Mouse (Mus musculus): Measurements from ENCODE around the gene Ccnc. TPM values are rescaled to one million over a fixed set of nuclear protein-coding genes. Genes with fewer than 3 reads are reported as not detected.
A peak's percentile ranks its signal among the peaks of the same experiment; 100 is the strongest.

The Ccnc gene
- polyA plus RNA-seq (2014; fragmentation: Nextera tagmentation; extraction: Ambion mirVana), result 36.9 and 40.6 TPM in 2 replicates

DNA sequence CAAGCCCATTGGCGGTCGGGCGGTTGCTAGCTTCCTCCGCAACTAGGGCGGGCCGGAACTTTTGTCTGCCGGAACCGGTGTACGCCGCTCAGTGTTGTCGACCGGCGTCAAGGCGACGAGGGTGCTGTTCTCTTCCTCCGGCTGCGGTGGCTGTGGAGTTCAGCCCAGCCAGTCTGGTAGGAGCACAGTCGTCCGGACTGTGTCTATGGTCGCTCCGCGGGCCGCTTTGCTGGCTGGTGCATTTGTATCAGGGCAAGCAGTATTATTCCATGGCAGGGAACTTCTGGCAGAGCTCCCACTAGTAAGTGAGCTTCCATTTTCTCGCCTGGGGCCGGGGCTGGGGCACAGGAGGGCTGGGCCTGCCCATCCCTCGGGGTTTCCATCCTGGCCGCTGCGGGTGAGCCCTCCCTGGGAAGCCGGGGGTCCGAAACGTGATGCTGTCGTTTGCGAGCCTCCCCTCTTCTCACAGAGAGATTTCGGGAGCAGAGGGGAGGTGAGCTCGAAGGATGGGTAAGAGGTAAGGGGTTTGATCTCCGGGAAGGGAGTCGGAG is at the start of gene Ccnc:
Ccnc (plus strand) TSS at position 87 of the 551 bp plus-strand sequence.
- H3K9me3 ChIP-seq (ENCODE audit: control insufficient read depth, low read length), result no peaks in the 10 kb centered on the region
- DNase-seq (ENCODE audit: low spot score) (peak; percentile 93), ATAC-seq (replicated peaks; ENCODE audit: low FRiP score, low TSS enrichment, low read depth) (peak; percentile 98)
- no peaks in the 10 kb centered on the region for H3K27me3 ChIP-seq (replicated peaks; ENCODE audit: control insufficient read depth, insufficient read depth, low read length)
- peak within 1 kb of the TSS; percentile 81 for H3K9ac ChIP-seq (ENCODE audit: low read length)
- H3K4me2 ChIP-seq (ENCODE audit: low read length), result peak within 1 kb of the TSS; percentile 82
- peak within 1 kb of the TSS; percentile 87 for H3K4me3 ChIP-seq (ENCODE audit: low read depth, low read length)
- peaks cover 1% of the 10 kb centered on the region for H3K36me3 ChIP-seq (ENCODE audit: control insufficient read depth, insufficient read depth, low read length)
- peaks cover 6% of the 10 kb centered on the region for H3K4me1 ChIP-seq (replicated peaks; ENCODE audit: control insufficient read depth, insufficient read depth, low read length)
- under 1% methylated on average over 37 of the region's 37 CpGs for WGBS
- H3K27ac ChIP-seq (ENCODE audit: low read depth), result peak within 1 kb of the TSS; percentile 78

DNA sequence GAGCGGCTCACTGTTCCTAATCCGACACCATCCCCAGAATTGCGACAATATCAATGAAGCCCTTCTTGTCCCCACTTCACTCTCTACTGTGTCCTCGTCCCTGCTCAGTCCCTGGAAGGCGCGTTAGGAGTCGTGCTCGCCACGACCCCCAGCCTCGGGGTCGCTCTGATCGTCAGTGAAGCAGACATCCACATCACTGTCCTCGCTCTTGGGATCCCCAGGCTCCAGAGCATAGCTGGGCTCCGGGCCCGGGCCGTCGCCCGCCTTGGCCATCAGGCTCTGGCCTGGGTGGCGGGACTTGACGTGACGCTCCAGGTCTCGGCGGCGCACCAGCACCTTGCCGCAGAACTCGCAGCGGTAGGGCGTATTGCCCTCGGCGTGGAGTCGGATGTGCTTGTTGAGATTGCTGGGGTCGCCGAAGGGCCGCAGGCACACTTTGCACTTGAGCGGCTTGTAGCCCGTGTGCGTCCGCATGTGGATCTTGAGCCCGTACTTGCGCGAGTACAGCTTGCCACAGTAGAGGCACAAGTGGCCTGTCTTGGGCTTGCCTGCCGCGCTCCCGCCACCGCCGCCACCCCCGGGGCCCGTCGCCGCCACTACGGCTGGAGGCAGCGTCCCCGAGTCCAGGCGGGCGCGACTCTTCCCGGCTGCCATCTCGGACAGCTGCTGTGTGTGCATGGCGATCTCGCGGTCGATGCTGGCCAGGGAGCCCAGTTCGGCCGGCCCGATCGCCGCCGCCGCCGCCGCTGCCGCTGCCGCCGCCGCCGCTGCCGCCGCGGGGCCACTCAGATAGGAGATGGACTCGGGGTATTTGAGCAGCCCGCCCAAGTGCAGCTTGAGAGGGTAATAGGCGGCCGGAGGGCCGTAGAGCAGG is 49.2 kb upstream of the Ccnc start:
- Histone ChIP-seq H3K27me3 (replicated peaks; ENCODE audit: control insufficient read depth, insufficient read depth, low read length) (peaks cover 99% of the 10 kb centered on the region), H3K9ac (ENCODE audit: low read length) (0 out of 2 replicates have a peak overlapping the region, but pooled peaks have one; percentile 20), H3K4me2 (ENCODE audit: low read length) (peak overlapping the region; percentile 54), H3K4me1 (replicated peaks; ENCODE audit: control insufficient read depth, insufficient read depth, low read length) (peaks cover 6% of the 10 kb centered on the region; the same call in 1 of the 2 replicates), H3K27ac (ENCODE audit: low read depth) (no peak overlapping the region), H3K9me3 (ENCODE audit: control insufficient read depth, low read length) (no peaks in the 10 kb centered on the region), H3K36me3 (ENCODE audit: control insufficient read depth, insufficient read depth, low read length) (no peaks in the 10 kb centered on the region), H3K4me3 (ENCODE audit: low read depth, low read length) (peak overlapping the region; percentile 36)
- under 1% methylated on average over 80 of the region's 84 CpGs for WGBS
- peak; percentile 71 for DNase-seq (ENCODE audit: low spot score)
- 0 out of 2 replicates have a peak, but pooled peaks have one; percentile 10 for ATAC-seq (replicated peaks; ENCODE audit: low FRiP score, low TSS enrichment, low read depth)

DNA sequence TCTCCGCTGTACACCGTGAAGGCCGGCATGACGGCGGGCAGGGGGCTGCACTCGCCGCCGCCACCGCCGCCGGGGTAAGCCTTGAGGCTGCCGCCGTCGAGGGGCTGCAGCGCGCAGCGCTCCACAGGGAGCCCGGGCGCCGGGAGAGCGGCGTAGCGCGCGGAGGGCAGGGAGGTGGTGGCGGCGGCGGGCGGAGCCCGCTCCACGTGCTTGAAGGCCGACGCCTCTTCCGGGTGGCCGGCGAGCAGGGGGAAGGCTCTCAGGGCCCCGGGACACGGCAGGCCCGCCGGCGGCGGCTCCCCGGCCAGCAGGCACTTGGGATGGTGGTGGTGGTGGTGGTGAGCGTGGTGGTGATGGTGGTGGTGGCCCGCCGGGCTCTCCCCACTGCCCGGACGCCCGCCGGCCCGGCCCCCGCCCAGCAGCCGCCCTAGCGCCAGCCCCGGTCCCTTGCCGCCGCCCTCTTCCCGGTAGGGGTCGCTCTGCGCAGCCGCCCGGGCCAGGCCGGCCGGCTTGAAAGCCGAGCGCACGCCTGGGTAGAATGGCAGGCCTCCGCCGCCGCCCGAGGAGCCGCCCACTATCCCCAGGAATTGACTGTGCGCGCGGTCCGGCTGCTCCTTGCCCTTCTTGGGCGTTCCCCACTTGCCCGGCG is 48.4 kb upstream of the Ccnc start:
- Histone ChIP-seq H3K4me1 (replicated peaks; ENCODE audit: control insufficient read depth, insufficient read depth, low read length) (peaks cover 6% of the 10 kb centered on the region; the same call in 1 of the 2 replicates), H3K4me2 (ENCODE audit: low read length) (peak overlapping the region; percentile 54), H3K36me3 (ENCODE audit: control insufficient read depth, insufficient read depth, low read length) (no peaks in the 10 kb centered on the region), H3K9ac (ENCODE audit: low read length) (0 out of 2 replicates have a peak overlapping the region, but pooled peaks have one; percentile 20), H3K27me3 (replicated peaks; ENCODE audit: control insufficient read depth, insufficient read depth, low read length) (peaks cover 100% of the 10 kb centered on the region), H3K9me3 (ENCODE audit: control insufficient read depth, low read length) (no peaks in the 10 kb centered on the region), H3K27ac (ENCODE audit: low read depth) (no peak overlapping the region), H3K4me3 (ENCODE audit: low read depth, low read length) (peak overlapping the region; percentile 36)
- ATAC-seq (replicated peaks; ENCODE audit: low FRiP score, low TSS enrichment, low read depth), result peak; percentile 86
- DNase-seq (ENCODE audit: low spot score), result peak; percentile 71
- WGBS, result 1% methylated on average over 38 of the region's 79 CpGs

DNA sequence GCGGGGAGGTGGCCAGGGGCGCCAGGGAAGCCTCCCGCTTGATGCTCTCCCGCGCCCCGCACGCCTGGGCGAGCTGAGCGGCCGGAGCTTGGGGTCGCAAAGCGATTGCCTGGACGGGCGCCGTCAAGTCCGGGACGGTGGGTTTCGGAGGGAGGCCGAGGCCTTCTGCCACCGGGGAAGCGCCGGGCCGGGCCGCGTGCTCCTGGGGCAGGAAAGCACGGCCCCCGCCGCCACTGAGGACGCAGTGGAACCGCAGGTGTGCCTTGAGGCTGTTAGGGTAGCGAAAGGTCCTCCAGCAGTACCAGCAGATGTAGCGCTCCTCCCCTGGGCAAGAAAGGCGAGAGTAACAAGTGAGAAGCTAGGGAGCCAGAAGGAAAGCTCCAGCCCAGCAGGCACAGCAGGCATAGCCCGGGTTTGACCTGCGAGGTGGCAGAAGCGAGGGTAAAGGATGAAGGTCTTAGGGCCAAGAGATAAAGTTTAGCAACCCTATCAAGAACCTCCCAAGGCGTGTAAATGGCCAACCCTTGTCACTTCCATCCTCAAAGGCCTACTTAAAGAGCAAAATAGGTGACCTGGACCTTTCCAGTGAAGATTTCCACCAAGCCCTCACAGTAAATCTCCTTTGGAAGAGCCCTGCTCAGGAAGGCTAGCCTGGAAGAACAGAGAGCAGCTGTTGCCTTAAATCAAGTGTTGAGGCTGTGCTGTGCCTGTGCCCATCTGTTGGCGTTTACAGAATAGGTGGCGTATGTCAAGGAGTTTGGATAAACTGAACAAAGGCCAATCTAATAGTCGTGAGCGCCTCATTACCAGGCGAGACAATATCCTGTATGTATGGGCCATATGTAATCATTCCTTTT is 47.6 kb upstream of the Ccnc start:
- no peaks in the 10 kb centered on the region for H3K9me3 ChIP-seq (ENCODE audit: control insufficient read depth, low read length)
- no peaks in the 10 kb centered on the region for H3K36me3 ChIP-seq (ENCODE audit: control insufficient read depth, insufficient read depth, low read length)
- no peak for ATAC-seq (replicated peaks; ENCODE audit: low FRiP score, low TSS enrichment, low read depth)
- H3K4me3 ChIP-seq (ENCODE audit: low read depth, low read length), result peak overlapping the region; percentile 36; the same call in 1 of the 2 replicates
- H3K4me2 ChIP-seq (ENCODE audit: low read length), result peak overlapping the region; percentile 54
- H3K9ac ChIP-seq (ENCODE audit: low read length), result no peak overlapping the region
- no peak overlapping the region for H3K27ac ChIP-seq (ENCODE audit: low read depth)
- H3K4me1 ChIP-seq (replicated peaks; ENCODE audit: control insufficient read depth, insufficient read depth, low read length), result peaks cover 6% of the 10 kb centered on the region; the same call in 1 of the 2 replicates
- DNase-seq (ENCODE audit: low spot score), result peak; percentile 66
- H3K27me3 ChIP-seq (replicated peaks; ENCODE audit: control insufficient read depth, insufficient read depth, low read length), result peaks cover 100% of the 10 kb centered on the region
- 2% methylated on average over 42 of the region's 42 CpGs for WGBS

DNA sequence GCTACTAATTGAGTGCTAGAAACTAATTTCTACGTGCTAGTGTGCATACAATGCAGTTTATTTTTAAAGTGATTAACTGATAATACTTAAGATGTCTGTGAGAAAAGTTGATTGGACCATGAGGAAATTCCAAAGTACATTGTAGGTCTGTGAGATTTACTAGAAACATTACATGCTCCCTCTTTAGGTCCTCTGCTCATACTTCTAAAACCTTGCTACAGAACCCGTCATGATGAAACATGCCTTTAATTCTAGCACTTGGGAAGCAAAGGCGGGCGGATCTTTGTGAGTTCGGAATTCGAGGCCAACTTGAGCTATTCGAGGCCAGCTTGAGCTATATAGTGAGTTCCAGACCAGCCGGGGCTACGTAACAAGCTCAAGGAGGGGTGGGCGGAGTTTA is 46.5 kb upstream of the Ccnc start:
- peak; percentile 49 for DNase-seq (ENCODE audit: low spot score)
- Histone ChIP-seq H3K4me3 (ENCODE audit: low read depth, low read length) (no peak overlapping the region), H3K36me3 (ENCODE audit: control insufficient read depth, insufficient read depth, low read length) (no peaks in the 10 kb centered on the region), H3K27ac (ENCODE audit: low read depth) (no peak overlapping the region), H3K9me3 (ENCODE audit: control insufficient read depth, low read length) (no peaks in the 10 kb centered on the region), H3K9ac (ENCODE audit: low read length) (no peak overlapping the region), H3K4me1 (replicated peaks; ENCODE audit: control insufficient read depth, insufficient read depth, low read length) (peaks cover 6% of the 10 kb centered on the region; the same call in 1 of the 2 replicates), H3K4me2 (ENCODE audit: low read length) (no peak overlapping the region), H3K27me3 (replicated peaks; ENCODE audit: control insufficient read depth, insufficient read depth, low read length) (peaks cover 100% of the 10 kb centered on the region)
- WGBS, result 2% methylated on average over 10 of the region's 10 CpGs
- no peak for ATAC-seq (replicated peaks; ENCODE audit: low FRiP score, low TSS enrichment, low read depth)

DNA sequence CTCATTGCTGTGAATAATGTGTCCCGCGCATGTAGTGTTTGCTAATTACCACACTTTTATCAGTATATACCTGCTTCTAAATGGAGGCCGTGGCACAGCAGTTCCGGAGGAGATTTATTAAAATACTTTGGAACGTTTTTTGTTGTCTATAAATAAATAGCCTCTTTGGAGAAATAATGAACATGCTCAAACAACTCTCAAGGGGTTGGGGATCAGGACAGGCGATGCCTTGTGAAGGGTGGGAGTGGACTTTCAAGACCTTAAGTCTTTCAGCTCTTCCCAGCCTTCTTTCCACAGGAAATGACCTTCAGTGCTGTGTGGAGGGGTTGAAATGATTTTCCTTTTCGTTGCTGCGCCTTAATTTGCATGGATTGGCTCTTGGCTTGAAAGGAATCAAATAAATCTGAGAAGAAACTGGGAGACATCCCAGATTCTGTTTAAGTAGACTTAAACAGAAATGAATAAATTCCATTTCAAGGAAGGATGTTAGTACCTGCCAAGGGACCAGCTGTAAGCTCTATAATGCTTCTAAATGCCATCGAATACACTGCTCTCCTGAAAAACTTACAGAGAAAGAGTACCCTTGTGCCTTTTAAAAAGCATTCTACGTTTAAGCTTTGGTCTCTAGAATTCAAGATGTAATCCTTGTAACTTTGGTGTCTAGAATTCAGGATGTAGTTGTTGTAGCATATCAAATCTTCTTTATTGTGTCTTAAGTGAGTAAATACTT is 44.9 kb upstream of the Ccnc start:
- DNase-seq (ENCODE audit: low spot score) (no peak), ATAC-seq (replicated peaks; ENCODE audit: low FRiP score, low TSS enrichment, low read depth) (no peak)
- WGBS, result 13% methylated on average over 10 of the region's 10 CpGs

DNA sequence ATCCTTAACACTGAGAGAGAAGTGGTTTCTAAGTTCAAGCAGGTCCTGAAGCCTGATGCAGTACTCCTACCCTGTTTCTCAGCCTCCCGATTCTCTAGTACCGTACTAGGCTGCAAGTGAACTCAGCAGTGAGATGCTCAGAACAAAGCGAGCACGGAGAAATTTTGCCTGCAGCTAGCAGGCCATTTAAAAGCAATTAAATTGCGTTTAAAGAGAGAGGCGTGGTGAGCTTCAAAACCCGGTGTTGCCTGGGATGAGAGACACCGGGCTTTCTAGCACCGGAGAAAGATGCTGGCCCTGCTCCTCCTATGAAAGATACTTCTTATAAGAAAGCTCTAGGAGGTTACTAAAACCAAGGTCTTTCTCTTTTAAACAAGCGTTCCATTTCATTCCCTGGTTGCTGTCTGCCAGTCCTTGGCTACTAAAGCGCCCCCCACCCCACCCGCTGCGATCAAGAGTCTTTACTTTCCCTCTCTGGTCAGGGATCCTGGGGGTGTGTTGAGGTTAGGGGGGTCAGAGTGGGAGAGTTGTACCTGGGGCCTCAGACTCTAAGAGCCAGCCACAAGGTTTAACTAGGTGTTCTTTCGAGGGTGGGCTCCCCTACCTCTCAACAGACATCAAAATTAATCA is 43.0 kb upstream of the Ccnc start:
- Histone ChIP-seq H3K27ac (ENCODE audit: low read depth) (no peak overlapping the region), H3K9me3 (ENCODE audit: control insufficient read depth, low read length) (no peaks in the 10 kb centered on the region), H3K4me1 (replicated peaks; ENCODE audit: control insufficient read depth, insufficient read depth, low read length) (0 out of 2 replicates have a peak, but pooled peaks cover 6% of the 10 kb centered on the region), H3K9ac (ENCODE audit: low read length) (no peak overlapping the region), H3K4me2 (ENCODE audit: low read length) (no peak overlapping the region), H3K36me3 (ENCODE audit: control insufficient read depth, insufficient read depth, low read length) (no peaks in the 10 kb centered on the region), H3K27me3 (replicated peaks; ENCODE audit: control insufficient read depth, insufficient read depth, low read length) (peaks cover 100% of the 10 kb centered on the region), H3K4me3 (ENCODE audit: low read depth, low read length) (no peak overlapping the region)
- ATAC-seq (replicated peaks; ENCODE audit: low FRiP score, low TSS enrichment, low read depth) (no peak), DNase-seq (ENCODE audit: low spot score) (no peak)
- 5% methylated on average over 14 of the region's 14 CpGs for WGBS

More for the DNA sequence above, 44.9 kb upstream of the Ccnc start:
- Histone ChIP-seq H3K4me2 (ENCODE audit: low read length) (no peak overlapping the region), H3K4me3 (ENCODE audit: low read depth, low read length) (no peak overlapping the region), H3K4me1 (replicated peaks; ENCODE audit: control insufficient read depth, insufficient read depth, low read length) (peaks cover 6% of the 10 kb centered on the region; the same call in 1 of the 2 replicates), H3K36me3 (ENCODE audit: control insufficient read depth, insufficient read depth, low read length) (no peaks in the 10 kb centered on the region), H3K9ac (ENCODE audit: low read length) (no peak overlapping the region), H3K27me3 (replicated peaks; ENCODE audit: control insufficient read depth, insufficient read depth, low read length) (peaks cover 100% of the 10 kb centered on the region), H3K9me3 (ENCODE audit: control insufficient read depth, low read length) (no peaks in the 10 kb centered on the region), H3K27ac (ENCODE audit: low read depth) (no peak overlapping the region)
